Mouse (Mus musculus) forebrain, postnatal 0 days (tissue): ENCODE measurements around the gene Asb8. TPM values are rescaled to one million over a fixed set of nuclear protein-coding genes. Genes with fewer than 3 reads are reported as not detected.

ENCODE experiments used
- ATAC-seq: fragments of 200-750 bp; cut with Nextera tagmentation; 2 replicates; pipeline ENCODE4 v1.8.0; 2017; ENCODE audit warnings: mild to moderate bottlenecking, moderate library complexity
- DNase-seq: peaks from one replicate; pipeline ENCODE4 v3.0.0-alpha.2; 2015
- H3K27ac ChIP-seq: fragments of 300-500 bp; sonication (generic); 2 replicates; pipeline ENCODE4 v1.5.1; 2014; ENCODE audit warnings: low read depth, mild to moderate bottlenecking, antibody characterized with exemption, low read length, moderate library complexity, mixed read lengths
- H3K27me3 ChIP-seq: fragments of 300-500 bp; sonication (generic); 2 replicates; pipeline ENCODE4 v1.6.1; 2014; ENCODE audit warnings: mild to moderate bottlenecking, low read length, mixed read lengths; ENCODE audit not compliant: insufficient read depth
- H3K36me3 ChIP-seq: fragments of 300-500 bp; sonication (generic); 2 replicates; pipeline ENCODE4 v1.6.1; 2014; ENCODE audit warnings: mild to moderate bottlenecking, moderate library complexity; ENCODE audit not compliant: insufficient read depth
- H3K4me1 ChIP-seq: fragments of 300-500 bp; sonication (generic); 2 replicates; pipeline ENCODE4 v1.6.1; 2014; ENCODE audit warnings: antibody characterized with exemption; ENCODE audit not compliant: insufficient read depth
- H3K4me2 ChIP-seq: fragments of 300-500 bp; sonication (generic); 2 replicates; pipeline ENCODE4 v1.6.1; 2014; ENCODE audit warnings: low read depth, mild to moderate bottlenecking, moderate library complexity
- H3K4me3 ChIP-seq: fragments of 300-500 bp; sonication (generic); 2 replicates; pipeline ENCODE4 v1.5.1; 2014; ENCODE audit warnings: low read depth, low read length, mixed read lengths
- H3K9ac ChIP-seq: fragments of 300-500 bp; sonication (generic); 2 replicates; pipeline ENCODE4 v1.6.1; 2014; ENCODE audit warnings: mild to moderate bottlenecking
- H3K9me3 ChIP-seq: fragments of 300-500 bp; sonication (generic); 2 replicates; pipeline ENCODE4 v1.6.1; 2016; ENCODE audit warnings: low read length
- CTCF ChIP-seq: sonication (generic); IDR thresholded peaks from 2 replicates; pipeline ENCODE4 v1.5.1; 2016; ENCODE audit warnings: antibody characterized with exemption, control low read depth, low read depth
- WGBS: fragments of 180-500 bp; shearing (Covaris S2); extraction: QIAGEN DNeasy Blood & Tissue Kit; methylation state at CpG from one replicate; pipeline ENCODE4 v1.1.7; 2014; 5-methylcytosine and 5-hydroxymethylcytosine counted together
- polyA plus RNA-seq: library from polyadenylated mRNA; unstranded; fragments of >200 nt; fragmentation: Nextera tagmentation; extraction: Ambion mirVana; gene quantifications from 2 replicates; pipeline ENCODE4 v1.2.1, GENCODE M21; 2015
- total RNA-seq: library from RNA; depleted of rRNA; stranded (reverse); fragments of >200 nt; gene quantifications from 2 replicates; pipeline ENCODE4 v1.2.3, GENCODE M21; 2014

Gene Asb8
- total and polyA plus RNA-seq, 2 experiments from 2014 or later, result 46.8 to 56.9 TPM

DNA sequence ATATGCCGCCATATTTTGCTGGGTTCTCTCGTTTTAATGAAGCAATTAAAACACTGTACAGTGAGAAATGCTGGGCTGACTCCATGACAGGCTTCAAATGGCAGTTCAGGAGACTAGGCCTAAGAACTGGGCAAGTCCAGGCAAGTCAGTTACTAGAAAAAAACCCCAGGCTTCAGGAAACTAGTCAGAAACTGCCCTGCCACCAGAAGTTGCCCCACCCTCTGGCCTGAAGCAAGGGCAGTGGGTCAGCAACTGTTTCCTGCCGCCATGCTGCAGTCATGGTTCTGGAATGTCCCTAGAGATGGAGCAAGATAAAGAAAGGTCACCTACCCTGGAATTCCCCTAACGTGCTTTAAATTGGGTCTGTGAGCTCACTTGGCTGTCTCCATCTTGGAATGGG lies 9.5 kb downstream of the Asb8 start:
- Histone ChIP-seq H3K9me3 (no peaks in the 10 kb centered on the region), H3K36me3 (no peaks in the 10 kb centered on the region), H3K4me2 (no peak overlapping the region), H3K4me3 (no peak overlapping the region), H3K9ac (no peak overlapping the region), H3K4me1 (no peaks in the 10 kb centered on the region), H3K27me3 (no peaks in the 10 kb centered on the region), H3K27ac (no peak overlapping the region)
- ATAC-seq, result no peak
- DNase-seq, result no peak
- 85% methylated on average over 4 of the region's 4 CpGs for WGBS
- no peak for TF ChIP-seq CTCF

DNA sequence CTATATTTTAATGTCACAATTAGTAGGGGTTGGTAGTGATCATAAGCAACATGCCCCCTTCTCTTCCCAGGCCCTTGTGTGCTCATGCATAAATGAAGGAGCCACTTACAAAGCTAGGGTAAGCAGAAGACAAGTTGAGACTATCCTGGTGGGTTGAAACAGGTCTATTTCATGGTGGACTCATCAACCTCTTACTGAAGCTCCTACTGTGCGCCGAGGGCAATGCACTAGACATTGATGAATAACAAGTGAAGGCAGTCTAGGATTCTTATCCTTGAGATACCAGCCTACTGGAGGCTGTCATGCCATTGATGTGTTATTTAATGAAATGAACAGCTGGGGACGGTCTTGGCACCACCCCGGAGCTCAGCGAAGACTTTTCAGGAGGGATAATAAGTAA lies 10.2 kb downstream of the Asb8 start:
- no peak overlapping the region for H3K27ac ChIP-seq
- H3K4me1 ChIP-seq, result no peaks in the 10 kb centered on the region
- H3K36me3 ChIP-seq, result no peaks in the 10 kb centered on the region
- no peak overlapping the region for H3K9ac ChIP-seq
- no peak for TF ChIP-seq CTCF
- no peak overlapping the region for H3K4me2 ChIP-seq
- no peaks in the 10 kb centered on the region for H3K9me3 ChIP-seq
- no peak overlapping the region for H3K4me3 ChIP-seq
- DNase-seq (no peak), ATAC-seq (no peak)
- no peaks in the 10 kb centered on the region for H3K27me3 ChIP-seq
- WGBS, result 96% methylated on average over 5 of the region's 5 CpGs

DNA sequence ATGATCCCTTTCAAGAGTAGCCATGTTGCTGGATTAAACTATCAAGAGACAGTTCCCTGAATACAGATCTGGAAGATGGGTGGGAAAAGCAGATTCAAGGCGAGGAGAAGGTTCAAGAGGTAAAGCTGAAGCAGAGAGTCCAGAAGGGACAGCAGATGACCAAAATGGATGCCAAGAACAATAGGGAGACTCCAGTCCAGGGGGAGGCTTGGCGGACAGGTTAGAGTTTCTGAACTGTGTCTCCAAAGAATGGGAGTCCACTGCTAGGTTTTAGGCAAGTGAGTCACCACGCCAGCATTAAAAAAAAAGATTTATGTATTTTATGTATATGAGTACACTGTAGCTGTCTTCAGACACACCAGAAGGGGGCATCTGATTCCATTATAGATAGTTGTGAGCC lies 10.8 kb downstream of the Asb8 start:
- Histone ChIP-seq H3K27me3 (no peaks in the 10 kb centered on the region), H3K4me3 (no peak overlapping the region), H3K9me3 (no peaks in the 10 kb centered on the region), H3K4me1 (no peaks in the 10 kb centered on the region), H3K4me2 (no peak overlapping the region), H3K27ac (no peak overlapping the region), H3K36me3 (no peaks in the 10 kb centered on the region), H3K9ac (no peak overlapping the region)
- WGBS, result 81% methylated on average over 3 of the region's 3 CpGs
- DNase-seq (no peak), ATAC-seq (no peak)
- no peak for TF ChIP-seq CTCF

DNA sequence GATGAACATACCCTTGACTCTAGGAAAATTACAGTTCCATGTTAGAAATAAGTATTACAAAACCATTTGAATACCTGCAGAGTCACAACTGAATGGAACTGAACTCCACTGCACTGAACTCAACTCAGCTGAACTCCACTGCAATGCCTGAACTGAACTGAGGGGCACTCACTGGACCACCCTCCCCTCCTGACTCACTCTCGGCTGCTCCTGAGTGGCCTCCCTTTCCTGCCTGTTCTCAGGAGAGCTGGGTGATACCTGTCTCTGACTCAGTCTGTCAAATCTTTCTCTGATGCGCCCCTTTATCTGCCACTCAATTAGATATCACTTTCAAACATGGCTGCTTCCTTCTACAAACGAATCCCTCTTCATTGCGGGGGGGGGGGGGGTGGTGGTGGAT lies 11.3 kb downstream of the Asb8 start:
- Histone ChIP-seq H3K36me3 (no peaks in the 10 kb centered on the region), H3K4me2 (no peak overlapping the region), H3K9ac (no peak overlapping the region), H3K4me1 (no peaks in the 10 kb centered on the region), H3K27ac (no peak overlapping the region), H3K27me3 (no peaks in the 10 kb centered on the region), H3K4me3 (no peak overlapping the region), H3K9me3 (no peaks in the 10 kb centered on the region)
- DNase-seq, result no peak
- no peak for ATAC-seq
- 60% methylated on average over 4 of the region's 4 CpGs for WGBS
- TF ChIP-seq CTCF, result no peak

DNA sequence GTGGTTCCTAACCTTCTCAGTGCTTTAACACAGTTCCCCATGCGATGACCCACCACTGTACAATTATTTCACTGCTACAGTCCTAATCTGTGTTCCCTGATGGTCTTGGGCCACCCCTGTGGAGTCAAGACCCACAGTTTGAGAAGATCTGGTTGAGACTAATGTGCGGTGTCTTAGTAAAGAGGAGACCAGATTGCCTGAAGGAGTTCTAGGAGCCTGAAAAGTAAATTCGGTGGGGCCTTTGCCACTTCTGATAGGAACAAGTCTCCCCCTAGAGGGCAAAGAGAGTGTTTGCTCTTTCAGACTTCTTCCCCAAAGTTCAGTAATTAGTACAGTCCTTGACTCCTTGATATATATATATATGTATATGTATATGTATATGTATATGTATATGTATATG lies 11.8 kb downstream of the Asb8 start:
- H3K27ac ChIP-seq, result no peak overlapping the region
- ATAC-seq (peak; percentile 54; the same call in 1 of the 2 replicates), DNase-seq (peak; percentile 67)
- H3K4me1 ChIP-seq, result no peaks in the 10 kb centered on the region
- H3K36me3 ChIP-seq, result no peaks in the 10 kb centered on the region
- no peaks in the 10 kb centered on the region for H3K9me3 ChIP-seq
- WGBS, result 33% methylated on average over 3 of the region's 3 CpGs
- H3K4me3 ChIP-seq, result no peak overlapping the region
- H3K9ac ChIP-seq, result no peak overlapping the region
- H3K4me2 ChIP-seq, result no peak overlapping the region
- no peaks in the 10 kb centered on the region for H3K27me3 ChIP-seq
- TF ChIP-seq CTCF, result peak; percentile 66

DNA sequence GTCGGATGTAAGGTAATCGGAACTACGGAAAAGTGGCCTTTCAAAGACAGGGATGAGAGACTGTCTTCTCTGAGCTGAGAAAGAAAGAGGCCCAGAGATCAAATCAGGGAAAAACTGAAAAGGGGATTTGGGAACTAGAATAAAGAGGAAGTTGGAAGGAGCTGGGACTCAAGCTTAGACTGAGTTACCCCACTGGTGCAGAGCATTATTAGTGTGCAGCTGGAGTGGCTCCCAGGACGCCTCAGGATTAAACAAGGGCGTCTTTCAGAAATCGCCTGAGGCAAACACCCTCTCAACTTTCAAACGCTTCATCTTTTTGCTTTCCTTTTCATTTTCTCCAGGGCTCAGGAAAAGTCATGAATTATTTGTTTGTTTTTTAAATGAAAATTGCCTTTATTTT lies 12.5 kb downstream of the Asb8 start:
- Histone ChIP-seq H3K4me1 (no peaks in the 10 kb centered on the region), H3K36me3 (no peaks in the 10 kb centered on the region), H3K27ac (no peak overlapping the region), H3K27me3 (no peaks in the 10 kb centered on the region), H3K4me2 (no peak overlapping the region), H3K4me3 (no peak overlapping the region), H3K9me3 (no peaks in the 10 kb centered on the region), H3K9ac (no peak overlapping the region)
- ATAC-seq (no peak), DNase-seq (no peak)
- no peak for TF ChIP-seq CTCF
- 48% methylated on average over 7 of the region's 7 CpGs for WGBS

DNA sequence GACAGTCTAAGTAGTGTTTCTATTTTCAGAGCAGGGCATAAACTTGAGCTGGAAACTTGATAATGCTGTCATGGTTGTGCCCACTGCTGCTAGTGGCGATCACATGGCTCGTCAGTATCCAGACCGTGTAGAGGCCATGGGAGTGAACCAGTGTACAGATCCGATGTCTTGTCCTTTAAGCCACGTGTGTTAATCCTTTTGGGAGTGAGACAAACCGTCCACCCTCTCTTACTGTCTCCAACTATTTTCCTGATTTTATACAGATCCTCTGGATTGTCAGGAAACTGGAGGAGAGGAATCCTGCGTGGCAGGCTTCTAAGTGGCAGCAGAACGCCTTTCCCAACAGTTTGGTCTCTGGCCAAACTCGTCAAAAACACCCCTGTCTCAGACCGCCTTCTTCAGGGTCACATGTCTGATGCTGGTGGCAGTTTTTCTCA lies 16.2 kb downstream of the Asb8 start:
- DNase-seq (no peak), ATAC-seq (no peak)
- H3K9ac ChIP-seq, result no peak overlapping the region
- WGBS, result 72% methylated on average over 10 of the region's 10 CpGs
- no peak overlapping the region for H3K27ac ChIP-seq
- no peak overlapping the region for H3K4me2 ChIP-seq
- no peak overlapping the region for H3K4me3 ChIP-seq
- no peaks in the 10 kb centered on the region for H3K36me3 ChIP-seq
- H3K4me1 ChIP-seq, result peaks cover 5% of the 10 kb centered on the region; the same call in 1 of the 2 replicates
- H3K9me3 ChIP-seq, result no peaks in the 10 kb centered on the region
- no peak for TF ChIP-seq CTCF
- no peaks in the 10 kb centered on the region for H3K27me3 ChIP-seq

DNA sequence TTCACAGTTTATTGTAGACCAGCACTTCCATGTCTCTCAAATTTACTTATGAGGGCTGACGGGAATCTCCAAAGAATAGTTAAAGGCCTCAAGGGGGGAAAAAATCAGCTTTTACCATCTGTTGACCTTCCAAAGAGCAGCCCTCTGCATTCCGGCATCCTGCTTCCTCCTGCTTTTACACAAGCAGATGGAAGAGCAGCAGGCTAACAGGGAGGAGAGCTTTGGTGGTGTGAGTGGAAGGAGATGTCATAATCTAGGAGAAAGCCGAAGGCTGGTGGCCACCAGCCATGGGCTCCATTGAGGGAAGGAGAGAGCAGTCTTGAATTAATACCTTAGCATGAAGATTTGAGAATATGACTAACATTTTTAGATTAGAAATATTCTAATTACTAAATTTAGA lies 17.1 kb downstream of the Asb8 start:
- ATAC-seq (no peak), DNase-seq (no peak)
- Histone ChIP-seq H3K36me3 (no peaks in the 10 kb centered on the region), H3K27ac (no peak overlapping the region), H3K4me2 (no peak overlapping the region), H3K9me3 (no peaks in the 10 kb centered on the region), H3K4me1 (peaks cover 5% of the 10 kb centered on the region; the same call in 1 of the 2 replicates), H3K27me3 (no peaks in the 10 kb centered on the region), H3K4me3 (no peak overlapping the region), H3K9ac (no peak overlapping the region)
- 89% methylated on average over 3 of the region's 3 CpGs for WGBS
- no peak for TF ChIP-seq CTCF
